Mouse (Mus musculus) E14TG2a.4 (cell line): ENCODE results near the gene Vrk3.

Experiments used
- H3K27me3 ChIP-seq: 2 replicates; pipeline ENCODE4 v1.6.1; 2014; ENCODE audit warnings: low read length, control low read depth; ENCODE audit not compliant: insufficient read depth
- H3K36me3 ChIP-seq: 2 replicates; pipeline ENCODE4 v1.6.1; 2014; ENCODE audit warnings: low read length, control low read depth; ENCODE audit not compliant: insufficient read depth
- H3K4me1 ChIP-seq: replicated peaks from 2 replicates; pipeline ENCODE4 v1.6.1; 2014; ENCODE audit warnings: low read depth, low read length, control low read depth
- H3K4me3 ChIP-seq: replicated peaks from 2 replicates; pipeline ENCODE4 v1.5.1; 2014; ENCODE audit warnings: mild to moderate bottlenecking, low read length
- H3K9me3 ChIP-seq: 2 replicates; pipeline ENCODE4 v1.6.1; 2014; ENCODE audit warnings: low read length, control low read depth
- CTCF ChIP-seq: conservative IDR thresholded peaks from 2 replicates; pipeline ENCODE4 v1.5.1; 2014; ENCODE audit warnings: low read length
- NANOG ChIP-seq: IDR thresholded peaks from 2 replicates; pipeline ENCODE4 v1.6.1; 2014; ENCODE audit warnings: borderline replicate concordance, low read length, mixed read lengths
- POU5F1 ChIP-seq: IDR thresholded peaks from 2 replicates; pipeline ENCODE4 v1.6.1; 2014; ENCODE audit warnings: low read length, borderline replicate concordance

Gene Vrk3

DNA sequence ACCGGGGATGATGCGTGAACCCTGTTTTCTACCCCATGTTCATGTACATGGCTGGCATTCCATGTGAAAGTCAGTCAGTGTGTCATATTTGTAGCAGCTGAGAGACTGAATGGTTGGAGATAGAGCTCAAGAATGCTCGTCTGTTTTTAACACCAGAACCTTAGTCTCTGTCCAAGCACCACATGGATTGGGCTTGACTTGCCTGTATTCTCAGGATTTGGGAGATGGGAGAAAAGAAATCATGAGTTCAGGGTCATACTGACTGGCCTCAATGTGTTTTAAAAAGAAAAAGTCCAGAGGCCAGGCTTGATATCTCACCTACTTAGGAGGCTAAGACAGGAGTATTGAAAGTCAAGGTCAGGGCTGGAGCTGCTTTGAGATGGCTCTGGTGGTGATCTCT lies 69.2 kb downstream of the Vrk3 start:
- no peak for TF ChIP-seq CTCF
- TF ChIP-seq NANOG = no peak
- no peak for TF ChIP-seq POU5F1
- H3K36me3 ChIP-seq = peaks cover 52% of the 10 kb centered on the region
- no peaks in the 10 kb centered on the region for H3K9me3 ChIP-seq
- no peaks in the 10 kb centered on the region for H3K27me3 ChIP-seq
- H3K4me3 ChIP-seq = peak overlapping the region; percentile 96
- H3K4me1 ChIP-seq = peaks cover 66% of the 10 kb centered on the region

- H3K36me3 ChIP-seq = peaks cover 56% of the 10 kb centered on the region
- no peaks in the 10 kb centered on the region for H3K27me3 ChIP-seq
- H3K4me1 ChIP-seq = peaks cover 68% of the 10 kb centered on the region
- peak overlapping the region; percentile 96 for H3K4me3 ChIP-seq
- no peak for TF ChIP-seq CTCF
- TF ChIP-seq NANOG = no peak
- no peak for TF ChIP-seq POU5F1
- no peaks in the 10 kb centered on the region for H3K9me3 ChIP-seq
Observed at GRCm38 (mm10) chr7:44818164-44818563, 70.0 kb downstream of the Vrk3 start.

GRCm38 (mm10) chr7:44818751-44819235 lies 70.6 kb downstream of the Vrk3 start:
- TF ChIP-seq NANOG (no peak), CTCF (no peak), POU5F1 (no peak)
- Histone ChIP-seq H3K4me3 (peak overlapping the region; percentile 96), H3K27me3 (no peaks in the 10 kb centered on the region), H3K9me3 (no peaks in the 10 kb centered on the region), H3K36me3 (peaks cover 59% of the 10 kb centered on the region), H3K4me1 (peaks cover 74% of the 10 kb centered on the region)

DNA sequence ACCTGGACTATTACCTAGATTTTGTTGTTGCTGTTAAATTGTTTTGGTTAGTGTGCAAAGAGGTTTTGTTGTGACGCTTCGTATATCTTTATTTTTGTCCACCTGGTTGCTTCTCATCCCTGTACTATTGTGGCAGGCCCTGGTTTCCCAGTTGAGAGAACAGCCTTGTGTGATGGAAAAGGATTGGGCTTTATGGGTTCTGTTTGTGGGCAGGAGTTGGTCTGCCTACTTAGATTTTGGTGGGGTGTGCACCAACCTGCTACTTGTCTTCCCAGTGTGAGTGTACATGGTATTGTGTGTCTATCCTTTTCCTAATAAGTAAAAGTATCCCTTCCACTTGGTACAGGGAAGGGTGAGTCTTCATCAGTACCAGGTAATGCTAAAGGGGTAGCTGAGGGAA lies 71.2 kb downstream of the Vrk3 start:
- TF ChIP-seq POU5F1 (no peak), NANOG (no peak), CTCF (no peak)
- peak overlapping the region; percentile 96 for H3K4me3 ChIP-seq
- H3K27me3 ChIP-seq = no peaks in the 10 kb centered on the region
- peaks cover 80% of the 10 kb centered on the region for H3K4me1 ChIP-seq
- H3K9me3 ChIP-seq = no peaks in the 10 kb centered on the region
- H3K36me3 ChIP-seq = peaks cover 62% of the 10 kb centered on the region

- H3K4me1 ChIP-seq = peaks cover 80% of the 10 kb centered on the region
- H3K27me3 ChIP-seq = no peaks in the 10 kb centered on the region
- H3K4me3 ChIP-seq = peak overlapping the region; percentile 96
- H3K9me3 ChIP-seq = no peaks in the 10 kb centered on the region
- no peak for TF ChIP-seq NANOG
- TF ChIP-seq CTCF = no peak
- no peak for TF ChIP-seq POU5F1
- peaks cover 66% of the 10 kb centered on the region for H3K36me3 ChIP-seq
Observed at GRCm38 (mm10) chr7:44819863-44820262, 71.7 kb downstream of the Vrk3 start.

GRCm38 (mm10) chr7:44820525-44820924 lies 72.3 kb downstream of the Vrk3 start:
- Histone ChIP-seq H3K27me3 (no peaks in the 10 kb centered on the region), H3K9me3 (no peaks in the 10 kb centered on the region), H3K4me1 (peaks cover 81% of the 10 kb centered on the region), H3K36me3 (peaks cover 72% of the 10 kb centered on the region), H3K4me3 (peak overlapping the region; percentile 96)
- TF ChIP-seq POU5F1 (no peak), NANOG (no peak), CTCF (no peak)

DNA sequence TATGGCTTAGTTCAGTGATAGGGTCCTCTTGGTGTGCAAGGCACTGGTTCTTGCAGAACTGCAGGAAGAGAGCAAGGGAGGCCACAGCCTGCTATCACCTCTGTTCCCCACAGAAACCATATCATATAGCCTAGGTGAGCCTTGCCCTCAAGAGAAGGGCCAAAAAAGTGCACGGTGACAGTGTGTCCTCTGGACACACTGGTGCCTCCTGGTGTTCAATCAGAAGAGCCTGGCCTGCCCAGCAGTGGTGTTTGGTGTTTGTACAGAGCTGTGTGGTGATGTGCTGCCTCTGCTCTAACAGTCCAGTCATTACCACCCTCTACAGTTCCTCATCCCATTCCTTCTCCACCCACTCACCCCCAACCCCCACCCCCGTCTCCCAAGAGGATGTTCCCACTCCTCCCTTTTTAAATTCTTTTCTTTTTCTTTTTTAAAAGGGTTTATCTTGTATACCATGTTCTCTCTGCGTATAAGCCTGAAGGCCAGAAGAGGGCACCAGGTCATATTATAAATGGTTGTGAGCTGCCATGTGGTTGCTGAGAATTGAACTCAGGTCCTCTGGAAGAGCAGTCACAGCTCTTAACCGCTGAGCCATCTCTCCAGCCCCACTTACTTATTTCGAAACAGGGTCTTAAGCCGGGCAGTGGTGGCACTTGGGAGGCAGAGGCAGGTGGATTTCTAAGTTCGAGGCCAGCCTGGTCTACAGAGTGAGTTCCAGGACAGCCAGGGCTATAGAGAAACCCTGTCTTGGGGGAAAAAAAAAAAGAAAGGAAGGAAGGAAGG lies 73.6 kb downstream of the Vrk3 start:
- Histone ChIP-seq H3K9me3 (no peaks in the 10 kb centered on the region), H3K4me3 (peak overlapping the region; percentile 96), H3K36me3 (peaks cover 85% of the 10 kb centered on the region), H3K4me1 (peaks cover 94% of the 10 kb centered on the region), H3K27me3 (no peaks in the 10 kb centered on the region)
- TF ChIP-seq CTCF (no peak), NANOG (no peak), POU5F1 (no peak)

DNA sequence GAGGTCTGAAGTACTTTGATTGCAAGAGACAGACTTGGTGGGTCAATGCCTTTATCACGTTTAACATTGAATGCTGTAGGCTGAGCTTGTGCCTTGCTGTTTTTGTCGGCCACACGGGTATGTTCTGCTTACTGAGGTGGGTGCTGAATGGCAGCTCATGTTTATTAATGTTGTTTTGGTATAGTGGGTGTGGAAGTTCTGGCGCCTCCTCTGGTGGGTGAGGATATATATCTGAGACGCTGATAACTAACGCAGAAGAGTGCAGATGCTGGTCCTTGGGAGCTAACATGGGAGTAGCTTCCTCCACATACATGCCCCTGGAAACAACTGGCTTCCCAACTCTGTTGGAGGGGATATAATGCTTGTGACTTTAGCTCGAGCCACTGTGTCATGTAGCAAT lies 75.2 kb downstream of the Vrk3 start:
- Histone ChIP-seq H3K4me1 (peaks cover 97% of the 10 kb centered on the region), H3K27me3 (no peaks in the 10 kb centered on the region), H3K4me3 (peak overlapping the region; percentile 27), H3K36me3 (peaks cover 90% of the 10 kb centered on the region), H3K9me3 (no peaks in the 10 kb centered on the region)
- no peak for TF ChIP-seq CTCF
- TF ChIP-seq NANOG = no peak
- TF ChIP-seq POU5F1 = no peak
